Mouse (Mus musculus) G1E (cell line): ENCODE results near the gene Peak1. TPM values are rescaled to one million over a fixed set of nuclear protein-coding genes. Genes with fewer than 3 reads are reported as not detected.

ENCODE experiments used
- ATAC-seq: 2 replicates; pipeline ENCODE4 v1.8.0; 2016; ENCODE audit warnings: mild to moderate bottlenecking; ENCODE audit not compliant: insufficient number of reproducible peaks, poor library complexity, low FRiP score, severe bottlenecking; ENCODE audit errors: extremely low read depth
- DNase-seq: peaks from one replicate; pipeline ENCODE4 v3.0.0; 2012; ENCODE audit warnings: low spot score
- H3K27me3 ChIP-seq: 2 replicates; pipeline ENCODE4 v1.6.1; 2012; ENCODE audit warnings: mild to moderate bottlenecking, low read length, inconsistent platforms; ENCODE audit not compliant: insufficient read depth
- H3K36me3 ChIP-seq: replicated peaks from 2 replicates; pipeline ENCODE3; 2012; ENCODE audit warnings: mild to moderate bottlenecking, inconsistent platforms
- H3K4me1 ChIP-seq: 2 replicates; pipeline ENCODE4 v1.6.1; 2012; ENCODE audit warnings: low read depth, low read length, inconsistent platforms, mixed read lengths; ENCODE audit not compliant: insufficient read depth
- H3K4me3 ChIP-seq: 2 replicates; pipeline ENCODE4 v1.5.1; 2012; ENCODE audit warnings: low read depth, mild to moderate bottlenecking, inconsistent platforms, low read length, moderate library complexity, mixed read lengths
- H3K9me3 ChIP-seq: replicated peaks from 2 replicates; pipeline ENCODE4 v1.6.1; 2012; ENCODE audit warnings: inconsistent platforms
- CTCF ChIP-seq: IDR thresholded peaks from 2 replicates; pipeline ENCODE4 v1.5.1; 2012; ENCODE audit warnings: low read depth, low read length, inconsistent platforms, mixed read lengths
- GATA1 ChIP-seq: IDR thresholded peaks from 2 replicates; pipeline ENCODE4 v1.6.1; 2012; ENCODE audit warnings: borderline replicate concordance, low read length, inconsistent platforms, mixed read lengths
- GATA2 ChIP-seq: IDR thresholded peaks from 2 replicates; pipeline ENCODE4 v1.6.1; 2012; ENCODE audit warnings: low read depth, low read length, inconsistent platforms, borderline replicate concordance
- POLR2AphosphoS5 ChIP-seq: IDR thresholded peaks from 2 replicates; pipeline ENCODE4 v1.6.1; 2012; ENCODE audit warnings: low read depth, low read length, inconsistent platforms; ENCODE audit not compliant: insufficient replicate concordance
- TAL1 ChIP-seq: conservative IDR thresholded peaks from 2 replicates; pipeline ENCODE4 v1.6.1; 2012; ENCODE audit warnings: low read depth, low read length, inconsistent platforms, mixed read lengths
- polyA plus RNA-seq: library from polyadenylated mRNA; stranded (reverse); fragments of >175 nt; gene quantifications from 2 replicates; pipeline ENCODE4 v1.2.3, GENCODE M21; 2012
- total RNA-seq, 2 experiments: library from RNA; stranded (forward) in 1 of 2; stranded (reverse) in 1 of 2; fragments of 200-1000 nt in 1 of 2; fragments of >200 nt in 1 of 2; fragmentation: Nextera tagmentation in 1 of 2; gene quantifications; 2 replicates each; pipeline ENCODE4 v1.2.3; 2014 to 2017

Peak1 gene
- total and polyA plus RNA-seq, 3 experiments: 3.1 to 22.5 (median 11.6) TPM

GRCm38 (mm10) chr9:56160341-56161141, 257.3 kb downstream of the Peak1 start:
- no peak overlapping the region; the same call in 1 of the 2 replicates for H3K4me3 ChIP-seq
- no peak for TF ChIP-seq POLR2AphosphoS5
- TF ChIP-seq GATA1: no peak
- TF ChIP-seq CTCF: no peak

GRCm38 (mm10) chr9:56159456-56159855, 258.4 kb downstream of the Peak1 start:
- ATAC-seq (no peak), DNase-seq (no peak)
- Histone ChIP-seq H3K4me1 (no peaks in the 10 kb centered on the region), H3K36me3 (no peaks in the 10 kb centered on the region), H3K9me3 (no peaks in the 10 kb centered on the region), H3K4me3 (no peak overlapping the region), H3K27me3 (peaks cover 36% of the 10 kb centered on the region)
- TF ChIP-seq CTCF (no peak), GATA2 (no peak), POLR2AphosphoS5 (no peak), GATA1 (no peak), TAL1 (no peak)

More at GRCm38 (mm10) chr9:56160341-56161141, 257.3 kb downstream of the Peak1 start:
- Histone ChIP-seq H3K9me3 (no peaks in the 10 kb centered on the region), H3K36me3 (no peaks in the 10 kb centered on the region), H3K27me3 (peaks cover 36% of the 10 kb centered on the region), H3K4me1 (no peaks in the 10 kb centered on the region)
- DNase-seq (no peak), ATAC-seq (no peak)

- Histone ChIP-seq H3K4me3 (no peak overlapping the region), H3K36me3 (no peaks in the 10 kb centered on the region), H3K4me1 (no peaks in the 10 kb centered on the region), H3K27me3 (peaks cover 24% of the 10 kb centered on the region), H3K9me3 (no peaks in the 10 kb centered on the region)
- no peak for DNase-seq
- TF ChIP-seq GATA1 (no peak), TAL1 (no peak), CTCF (no peak), POLR2AphosphoS5 (no peak), GATA2 (no peak)
- ATAC-seq: no peak
Measured at GRCm38 (mm10) chr9:56158077-56158476, 259.8 kb downstream of the Peak1 start.

- Histone ChIP-seq H3K27me3 (peaks cover 3% of the 10 kb centered on the region; the same call in 1 of the 2 replicates), H3K9me3 (no peaks in the 10 kb centered on the region), H3K4me3 (no peak overlapping the region), H3K36me3 (no peaks in the 10 kb centered on the region), H3K4me1 (no peaks in the 10 kb centered on the region)
- ATAC-seq (no peak), DNase-seq (no peak)
- TF ChIP-seq TAL1: no peak
- no peak for TF ChIP-seq POLR2AphosphoS5
- no peak for TF ChIP-seq GATA2
- TF ChIP-seq GATA1: no peak
- no peak for TF ChIP-seq CTCF
Measured at GRCm38 (mm10) chr9:56154572-56154971, 263.3 kb downstream of the Peak1 start.

- no peaks in the 10 kb centered on the region for H3K36me3 ChIP-seq
- no peak for ATAC-seq
- no peak for DNase-seq
- H3K27me3 ChIP-seq: peaks cover under 1% of the 10 kb centered on the region; the same call in 1 of the 2 replicates
- TF ChIP-seq GATA2: no peak
- TF ChIP-seq TAL1: no peak
- H3K4me3 ChIP-seq: no peak overlapping the region
- no peaks in the 10 kb centered on the region for H3K9me3 ChIP-seq
- H3K4me1 ChIP-seq: no peaks in the 10 kb centered on the region
Measured at GRCm38 (mm10) chr9:56152482-56153007, 265.3 kb downstream of the Peak1 start.

- DNase-seq (no peak), ATAC-seq (no peak)
- no peak overlapping the region for H3K4me3 ChIP-seq
- H3K27me3 ChIP-seq: peaks cover 5% of the 10 kb centered on the region; the same call in 1 of the 2 replicates
- H3K36me3 ChIP-seq: no peaks in the 10 kb centered on the region
- no peaks in the 10 kb centered on the region for H3K9me3 ChIP-seq
- TF ChIP-seq POLR2AphosphoS5: no peak
- no peak for TF ChIP-seq TAL1
- TF ChIP-seq GATA2: no peak
- TF ChIP-seq CTCF: no peak
- no peak for TF ChIP-seq GATA1
- no peaks in the 10 kb centered on the region for H3K4me1 ChIP-seq
Measured at GRCm38 (mm10) chr9:56151745-56152481, 266.0 kb downstream of the Peak1 start.

Other genes starting within 250 kb of the Peak1 start
- gene Hmg20a, start 542 bp upstream of the Peak1 start, total RNA-seq (2014; fragmentation: Nextera tagmentation): 58.2 and 60.9 TPM in 2 replicates
- gene Hmg20a, start 542 bp upstream of the Peak1 start, total RNA-seq (2017): 25.6 and 30.8 TPM in 2 replicates
- 5.9 and 10.9 TPM in 2 replicates for gene Hmg20a, start 542 bp upstream of the Peak1 start, polyA plus RNA-seq